Mouse (Mus musculus) hindbrain, embryonic 12.5 days (tissue): ENCODE data around the gene Rtl4. TPM values are rescaled to one million over a fixed set of nuclear protein-coding genes. Genes with fewer than 3 reads are reported as not detected.

ENCODE experiments used
- ATAC-seq: fragments of 200-750 bp; cut with Nextera tagmentation; 2 replicates; pipeline ENCODE4 v1.8.0; 2017; ENCODE audit warnings: moderate TSS enrichment; ENCODE audit not compliant: low FRiP score
- H3K27ac ChIP-seq: fragments of 300-500 bp; sonication (generic); 2 replicates; pipeline ENCODE4 v1.5.1; 2016; ENCODE audit warnings: mild to moderate bottlenecking
- H3K27me3 ChIP-seq: fragments of 300-500 bp; sonication (generic); 2 replicates; pipeline ENCODE4 v1.6.1; 2016; ENCODE audit warnings: mild to moderate bottlenecking
- H3K36me3 ChIP-seq: fragments of 300-500 bp; sonication (generic); 2 replicates; pipeline ENCODE4 v1.6.1; 2016; ENCODE audit warnings: mild to moderate bottlenecking
- H3K4me1 ChIP-seq: fragments of 300-500 bp; sonication (generic); 2 replicates; pipeline ENCODE4 v1.6.1; 2016
- H3K4me2 ChIP-seq: fragments of 300-500 bp; sonication (generic); replicated peaks from 2 replicates; pipeline ENCODE4 v1.6.1; 2016; ENCODE audit warnings: mild to moderate bottlenecking
- H3K4me3 ChIP-seq: fragments of 300-500 bp; sonication (generic); 2 replicates; pipeline ENCODE4 v1.5.1; 2016; ENCODE audit warnings: mild to moderate bottlenecking
- H3K9ac ChIP-seq: fragments of 300-500 bp; sonication (generic); 2 replicates; pipeline ENCODE4 v1.6.1; 2016; ENCODE audit warnings: mild to moderate bottlenecking, moderate library complexity
- H3K9me3 ChIP-seq: fragments of 300-500 bp; sonication (generic); replicated peaks from 2 replicates; pipeline ENCODE4 v1.6.1; 2016; ENCODE audit warnings: mild to moderate bottlenecking
- WGBS: fragments of 180-500 bp; shearing (Covaris S2); methylation state at CpG from one replicate; pipeline ENCODE4 v1.1.7; 2016; 5-methylcytosine and 5-hydroxymethylcytosine counted together
- microRNA counts: library from miRNA; unstranded; fragments of <30 nt; microRNA quantifications from one replicate; lab custom pipeline; 2017
- microRNA-seq: library from miRNA; unstranded; fragments of <30 nt; microRNA quantifications from one replicate; pipeline ENCODE4, GENCODE M21; 2017
- polyA plus RNA-seq: library from polyadenylated mRNA; unstranded; fragments of >200 nt; fragmentation: Nextera tagmentation; extraction: Ambion mirVana; gene quantifications from 2 replicates; pipeline ENCODE4 v1.2.1, GENCODE M21; 2016

The Rtl4 gene
- polyA plus RNA-seq, 1 experiment from 2014 or later: 0.57 TPM

- Histone ChIP-seq H3K4me1 (no peaks in the 10 kb centered on the region), H3K9me3 (no peaks in the 10 kb centered on the region), H3K4me3 (no peak overlapping the region), H3K9ac (no peak overlapping the region), H3K27ac (no peak overlapping the region), H3K27me3 (no peaks in the 10 kb centered on the region), H3K4me2 (no peak overlapping the region), H3K36me3 (no peaks in the 10 kb centered on the region)
- WGBS: 79% methylated on average over 3 of the region's 3 CpGs
- ATAC-seq: no peak
Observed at GRCm38 (mm10) chrX:145090360-145090759, 401.7 kb downstream of the Rtl4 start.

- Histone ChIP-seq H3K4me3 (no peak overlapping the region), H3K4me1 (no peaks in the 10 kb centered on the region), H3K9me3 (no peaks in the 10 kb centered on the region), H3K36me3 (no peaks in the 10 kb centered on the region), H3K27ac (no peak overlapping the region), H3K27me3 (no peaks in the 10 kb centered on the region), H3K9ac (no peak overlapping the region), H3K4me2 (no peak overlapping the region)
- no peak for ATAC-seq
- WGBS: 86% methylated on average over 2 of the region's 2 CpGs
Observed at GRCm38 (mm10) chrX:145090964-145091363, 402.3 kb downstream of the Rtl4 start.

MicroRNAs encoded within 50 kb of the gene (microRNA counts, 519-probe panel; counts per million panel counts)
- microRNA mmu-miR-3472 (lab: Ali Mortazavi, UCI): 470 counts per million, percentile 58 among the panel's probes with 10 or more counts

Small RNA genes within 50 kb of the gene (microRNA-seq; reads per million reads assigned to microRNA genes)
- not detected for gene Mir3472

Other genes starting within 250 kb of the Rtl4 start
- not detected in 2 replicates for gene Trpc5os, start 232.3 kb upstream of the Rtl4 start, polyA plus RNA-seq
- gene Trpc5, start 727 bp upstream of the Rtl4 start, polyA plus RNA-seq: 0.48 and 0.56 TPM in 2 replicates